Mouse (Mus musculus): ENCODE measurements around the gene Draxin.
"Not testable (repeated sequence)": the region's sequence is repeated elsewhere in the genome, so short reads cannot be mapped to it uniquely, and the experiment has no call there.

The Draxin gene

DNA sequence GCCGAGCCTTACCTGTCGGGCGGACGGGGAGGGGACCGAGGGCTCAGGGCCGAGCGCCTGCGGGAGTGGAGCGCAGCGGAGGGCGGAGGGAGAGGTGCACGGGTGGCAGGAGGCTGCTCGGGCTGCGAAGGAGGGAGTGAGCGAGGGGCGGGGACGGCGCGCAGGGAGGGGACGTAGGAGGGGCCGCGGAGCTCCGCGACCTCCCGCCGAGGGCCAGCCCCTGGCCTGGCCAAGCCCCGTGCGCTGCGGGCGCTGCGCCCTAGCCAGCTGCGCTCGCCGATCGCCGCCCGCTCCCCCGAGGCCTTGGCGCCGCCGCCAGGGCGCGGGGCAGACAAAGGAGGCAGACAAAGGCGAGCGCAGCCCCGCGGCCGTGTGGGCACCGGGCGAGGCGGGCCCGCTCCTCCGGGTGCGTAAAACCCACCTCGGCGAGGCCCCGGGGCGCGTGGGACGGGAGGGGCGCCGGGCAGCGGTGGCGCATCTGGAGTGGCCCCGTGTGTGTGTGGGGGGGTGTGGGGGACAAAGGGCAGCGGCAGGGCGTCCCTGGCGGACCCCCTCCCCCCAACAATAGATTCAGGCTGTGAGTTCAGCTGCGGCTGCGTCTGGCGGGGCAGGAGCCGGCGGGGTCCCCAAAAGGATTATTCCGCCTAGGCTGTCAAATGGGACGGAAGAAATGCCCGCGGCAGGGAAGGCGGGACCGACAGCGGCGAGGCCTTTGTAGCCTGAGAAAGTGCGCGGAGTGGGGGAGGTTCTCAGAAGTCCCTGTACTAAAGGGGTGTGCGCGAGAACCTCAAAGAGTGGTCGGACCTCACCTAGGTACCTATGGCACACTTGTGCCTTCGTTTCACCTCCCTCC lies at the start of gene Draxin:
Draxin (minus strand) TSS at position 138 of the 853 bp plus-strand sequence.
- DNase-seq (ENCODE audit: low spot score in 2 of 2): no peak

DNA sequence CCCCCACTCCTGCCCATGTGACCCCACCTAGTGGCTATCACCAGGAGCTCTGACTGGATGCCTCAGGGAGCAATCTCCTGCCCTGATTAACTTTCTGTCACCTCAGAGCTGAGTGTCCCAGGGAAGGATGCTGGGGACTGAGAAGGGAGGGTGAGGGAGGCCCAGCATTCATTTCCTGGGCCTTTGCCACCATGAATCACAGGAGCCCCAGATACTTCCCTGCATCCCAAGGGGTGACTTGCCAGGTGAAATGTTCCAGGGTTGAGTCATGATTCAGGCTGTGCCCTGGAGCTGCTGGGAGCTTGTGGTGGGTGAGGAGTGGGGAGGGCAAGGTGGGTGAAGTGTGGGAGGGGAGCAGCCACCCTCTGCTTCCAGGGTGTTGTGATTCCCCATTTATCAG lies 47.2 kb upstream of the Draxin start:
- DNase-seq (ENCODE audit: low spot score in 2 of 2): no peak

DNA sequence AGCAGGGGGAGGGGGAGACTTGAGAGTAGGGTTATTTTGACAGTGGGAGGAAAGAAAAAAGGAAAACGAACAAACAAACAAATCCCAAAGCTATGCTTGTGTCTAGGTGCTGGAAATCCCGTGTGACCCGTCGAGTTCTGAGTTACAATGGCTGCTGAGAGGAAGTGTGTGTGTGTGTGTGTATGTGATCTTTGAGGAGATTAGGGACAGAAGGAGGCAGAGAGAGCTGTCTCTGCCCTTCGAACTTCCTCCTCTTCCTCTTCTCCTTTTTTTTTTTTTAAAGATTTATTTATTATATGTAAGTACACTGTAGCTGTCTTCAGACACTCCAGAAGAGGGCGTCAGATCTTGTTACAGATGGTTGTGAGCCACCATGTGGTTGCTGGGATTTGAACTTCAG lies 46.1 kb upstream of the Draxin start:
- DNase-seq (ENCODE audit: low spot score in 2 of 2): not testable (repeated sequence)

DNA sequence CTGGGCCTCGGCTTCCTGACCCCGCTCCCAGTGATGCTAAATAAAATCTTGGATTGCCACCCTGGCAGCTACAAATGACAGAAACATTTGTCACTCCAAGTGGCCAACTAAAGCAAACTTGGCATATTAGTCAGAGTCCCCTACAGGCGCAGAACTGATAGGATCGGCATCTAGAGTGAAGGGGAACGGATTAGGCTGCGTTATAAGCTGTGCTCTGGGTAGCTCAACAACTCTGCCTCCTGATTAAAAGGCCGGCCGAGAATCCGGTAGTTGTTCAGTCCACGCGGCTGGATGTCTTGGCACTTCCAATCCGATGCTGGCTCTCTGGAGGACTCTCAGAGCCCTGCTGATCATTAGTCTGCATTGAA lies 44.0 kb upstream of the Draxin start:
- no peak for DNase-seq (ENCODE audit: low spot score in 2 of 2)

DNA sequence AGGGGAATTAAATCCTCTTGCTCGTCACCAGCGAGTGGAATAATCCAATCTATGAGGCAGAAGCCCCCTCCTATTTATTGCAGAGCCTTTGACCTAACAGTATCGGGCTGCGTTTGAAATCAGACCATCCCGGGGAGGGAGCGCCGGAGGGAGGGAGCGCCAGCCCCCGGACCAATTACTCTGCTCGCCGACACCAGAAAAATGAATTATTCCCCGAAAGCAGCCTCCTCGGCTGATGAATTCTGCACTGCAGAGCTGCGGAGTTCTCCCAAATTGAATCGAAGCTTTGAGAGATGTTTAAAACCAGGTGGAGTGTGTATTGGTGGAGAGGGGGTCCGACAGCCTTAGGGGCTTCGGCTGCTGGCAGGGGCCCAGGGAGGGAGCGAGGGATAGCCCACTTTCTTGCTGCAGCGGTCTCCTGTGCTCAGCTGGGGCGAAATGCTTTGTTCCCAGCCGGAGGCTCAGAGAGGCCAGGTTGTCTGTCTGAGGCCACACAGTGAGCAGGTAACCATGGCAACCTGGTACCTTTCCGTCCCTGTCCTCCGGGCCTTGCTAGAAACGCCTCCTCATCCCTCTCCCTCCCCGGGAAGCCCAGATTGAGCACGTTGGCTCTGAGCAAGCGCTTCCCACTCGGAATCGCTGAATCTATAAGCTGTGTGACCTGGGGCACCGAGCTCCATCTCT lies 43.5 kb upstream of the Draxin start:
- no peak for DNase-seq (ENCODE audit: low spot score in 2 of 2)

DNA sequence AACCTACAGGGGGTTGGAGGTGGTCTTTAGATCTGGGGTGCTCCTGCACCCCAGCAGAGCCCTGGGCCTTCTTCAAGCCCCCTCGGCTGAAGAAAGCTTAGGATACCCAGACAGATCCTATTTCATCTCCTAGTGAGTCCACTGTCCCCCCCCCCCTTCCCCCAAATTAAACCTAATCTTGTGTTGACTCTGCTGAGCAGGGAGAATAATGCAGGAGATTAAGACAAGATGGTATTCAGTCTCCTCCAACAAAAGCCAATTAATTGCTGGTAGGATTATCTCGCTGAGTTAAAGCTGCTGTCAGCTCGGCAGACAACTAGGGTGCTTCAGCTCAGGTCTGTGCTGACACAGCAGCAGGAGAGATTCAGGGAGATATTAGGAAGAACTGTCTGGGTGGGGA lies 40.8 kb upstream of the Draxin start:
- no peak for DNase-seq (ENCODE audit: low spot score in 2 of 2)

DNA sequence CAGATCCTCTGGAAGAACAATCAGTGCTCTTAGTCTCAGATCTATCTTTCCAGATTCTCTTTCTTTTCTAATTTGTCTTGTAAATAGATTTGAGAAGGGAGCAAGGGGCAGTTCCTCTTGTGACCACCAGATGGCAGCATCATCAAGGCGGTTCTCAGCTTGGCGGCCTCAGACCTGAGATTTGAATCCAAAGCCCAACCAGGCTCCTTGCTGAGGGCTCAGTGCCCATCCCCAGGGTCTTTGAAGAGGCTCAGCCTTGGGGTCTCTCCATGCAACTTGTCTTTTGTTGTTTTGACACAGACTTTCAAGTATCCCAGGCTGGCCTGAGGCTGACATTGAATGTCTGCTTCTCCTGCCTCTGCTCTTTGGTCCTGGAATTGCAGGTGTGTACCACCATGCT lies 40.3 kb upstream of the Draxin start:
- peak in 1 of 2 experiments; percentile 42 for DNase-seq (ENCODE audit: low spot score in 2 of 2)

DNA sequence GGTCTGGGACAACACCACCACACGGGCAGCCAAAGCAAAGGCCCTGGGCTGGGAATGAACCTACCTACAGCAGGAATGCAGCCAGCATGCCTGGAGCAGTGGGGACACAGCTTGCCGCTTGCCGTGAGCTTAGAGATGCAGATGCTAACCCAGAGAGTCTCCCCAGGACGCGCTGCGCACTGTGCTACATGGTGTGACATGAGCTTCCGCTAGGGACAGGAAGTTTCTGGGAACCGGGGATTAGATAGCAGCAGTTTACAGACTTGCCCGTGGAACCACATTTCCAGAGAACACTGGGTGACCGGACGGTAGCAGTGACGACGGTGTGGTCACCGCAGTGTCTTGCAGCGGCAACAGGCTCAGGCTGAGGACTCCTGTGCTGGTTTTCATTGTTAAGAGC lies 39.1 kb upstream of the Draxin start:
- DNase-seq (ENCODE audit: low spot score in 2 of 2): no peak

DNA sequence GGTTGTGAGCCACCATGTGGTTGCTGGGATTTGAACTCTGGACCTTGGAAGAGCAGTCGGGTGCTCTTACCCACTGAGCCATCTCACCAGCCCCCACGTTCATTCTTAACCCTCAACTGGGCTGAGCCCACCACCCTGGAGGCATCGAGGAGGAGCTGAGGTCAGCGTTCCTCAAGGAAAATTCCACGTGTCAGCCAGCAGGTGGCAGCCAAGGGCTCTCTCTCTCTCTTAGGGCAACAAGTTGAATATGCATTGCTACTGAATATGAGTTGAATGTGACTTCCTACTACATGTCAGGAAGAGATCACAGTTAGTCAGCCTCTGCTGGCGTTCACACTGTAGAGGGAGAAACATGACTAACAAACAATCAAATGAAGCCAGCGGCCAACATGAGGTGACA lies 37.8 kb upstream of the Draxin start:
- DNase-seq (ENCODE audit: low spot score in 2 of 2): peak; percentile 30 to 54

DNA sequence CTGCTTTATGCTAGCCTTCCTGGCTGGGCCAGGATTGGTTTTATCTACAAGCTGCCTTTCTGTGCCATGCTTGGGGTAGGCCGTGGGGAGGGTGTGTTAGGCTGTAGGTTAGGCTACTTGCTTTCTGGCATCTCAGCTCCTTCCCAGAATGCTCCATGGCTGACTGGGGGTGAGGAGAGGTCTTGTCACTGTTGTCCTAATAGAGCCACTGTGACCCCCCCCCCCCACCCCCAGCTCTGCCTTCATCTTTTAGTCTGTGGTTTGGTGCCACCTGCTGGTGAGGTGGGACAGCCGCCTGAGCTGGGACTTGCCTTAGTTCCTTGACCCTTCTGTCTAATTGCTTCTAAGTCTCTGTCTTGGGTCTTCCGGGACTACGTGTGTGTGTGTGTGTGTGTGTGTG lies 36.5 kb upstream of the Draxin start:
- peak; percentile 37 to 61 for DNase-seq (ENCODE audit: low spot score in 2 of 2)

DNA sequence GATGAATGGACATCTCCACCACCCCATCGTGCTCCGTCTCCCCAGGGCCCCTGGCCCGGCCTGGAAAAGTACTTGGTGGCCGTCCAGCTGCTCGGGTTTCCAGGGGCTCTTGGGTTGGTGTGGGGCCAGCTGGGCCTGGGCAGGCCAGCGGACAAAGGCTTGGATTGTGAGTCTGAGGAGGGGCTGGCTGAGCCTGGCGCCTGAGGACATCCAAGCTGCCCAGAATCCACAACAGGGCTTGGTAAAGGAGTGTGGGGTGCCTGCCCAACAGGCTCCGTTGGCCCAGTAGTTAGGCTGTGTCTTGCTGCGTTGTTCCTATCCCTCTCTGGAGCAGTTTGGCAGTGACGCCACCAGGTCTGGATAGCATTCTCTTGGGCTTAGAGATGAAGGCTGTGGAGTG lies 35.9 kb upstream of the Draxin start:
- DNase-seq (ENCODE audit: low spot score in 2 of 2): no peak

DNA sequence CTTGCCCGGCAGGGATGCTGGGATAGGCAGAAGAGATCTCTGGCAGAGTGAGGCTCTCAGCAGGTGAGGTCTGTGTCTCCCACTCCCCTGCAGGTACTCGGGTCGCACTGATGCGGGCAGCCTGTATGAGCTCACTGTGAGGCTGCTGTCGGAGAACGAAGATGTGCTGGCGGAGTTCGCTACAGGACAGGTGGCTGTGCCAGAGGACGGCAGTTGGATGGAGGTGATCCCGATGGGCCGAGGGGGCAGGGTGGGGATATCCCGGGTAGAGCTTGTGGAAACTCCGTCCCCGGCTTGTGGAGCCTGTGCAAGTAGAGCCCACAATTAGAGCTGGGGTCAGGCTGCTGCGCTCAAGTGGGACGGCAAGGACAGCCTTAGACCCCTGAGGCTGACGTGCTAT lies 35.1 kb upstream of the Draxin start:
- DNase-seq (ENCODE audit: low spot score in 2 of 2): no peak

DNA sequence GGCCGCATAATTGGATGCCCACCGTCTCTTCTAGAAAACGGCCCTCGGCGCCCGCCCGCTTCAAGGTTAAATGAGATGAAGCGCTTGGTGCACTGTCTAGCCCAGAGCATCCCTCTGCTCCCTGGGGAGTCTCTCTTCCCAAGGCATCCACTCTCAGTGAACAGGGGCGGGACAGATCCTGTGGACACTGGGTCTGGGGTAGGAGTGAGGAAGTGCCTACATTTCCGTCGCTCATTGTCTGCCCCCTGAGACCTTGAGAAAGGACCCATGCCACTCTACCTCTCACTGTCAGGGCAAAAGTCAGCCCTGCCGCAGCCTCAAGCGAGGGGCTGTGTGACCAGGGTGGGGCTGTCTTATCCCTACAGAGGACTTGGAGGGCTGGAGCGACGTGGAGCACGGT lies 34.0 kb upstream of the Draxin start:
- DNase-seq (ENCODE audit: low spot score in 2 of 2): no peak

DNA sequence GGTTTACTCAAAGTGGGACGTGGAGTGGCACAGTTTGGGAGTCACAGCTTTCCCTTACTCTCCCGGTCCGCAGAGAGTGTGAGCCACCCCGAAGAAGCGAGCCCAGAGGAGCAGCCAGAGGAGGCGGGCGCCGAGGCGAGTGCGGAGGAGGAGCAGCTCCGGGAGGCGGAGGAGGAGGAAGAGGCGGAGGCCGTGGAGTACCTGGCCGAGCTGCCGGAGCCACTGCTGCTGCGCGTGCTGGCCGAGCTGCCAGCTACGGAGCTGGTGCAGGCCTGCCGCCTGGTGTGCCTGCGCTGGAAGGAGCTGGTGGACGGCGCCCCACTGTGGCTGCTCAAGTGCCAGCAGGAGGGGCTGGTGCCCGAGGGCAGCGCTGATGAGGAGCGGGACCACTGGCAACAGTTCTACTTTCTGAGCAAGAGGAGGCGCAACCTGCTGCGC lies 33.5 kb upstream of the Draxin start:
- peak; percentile 26 to 58 for DNase-seq (ENCODE audit: low spot score in 2 of 2)

DNA sequence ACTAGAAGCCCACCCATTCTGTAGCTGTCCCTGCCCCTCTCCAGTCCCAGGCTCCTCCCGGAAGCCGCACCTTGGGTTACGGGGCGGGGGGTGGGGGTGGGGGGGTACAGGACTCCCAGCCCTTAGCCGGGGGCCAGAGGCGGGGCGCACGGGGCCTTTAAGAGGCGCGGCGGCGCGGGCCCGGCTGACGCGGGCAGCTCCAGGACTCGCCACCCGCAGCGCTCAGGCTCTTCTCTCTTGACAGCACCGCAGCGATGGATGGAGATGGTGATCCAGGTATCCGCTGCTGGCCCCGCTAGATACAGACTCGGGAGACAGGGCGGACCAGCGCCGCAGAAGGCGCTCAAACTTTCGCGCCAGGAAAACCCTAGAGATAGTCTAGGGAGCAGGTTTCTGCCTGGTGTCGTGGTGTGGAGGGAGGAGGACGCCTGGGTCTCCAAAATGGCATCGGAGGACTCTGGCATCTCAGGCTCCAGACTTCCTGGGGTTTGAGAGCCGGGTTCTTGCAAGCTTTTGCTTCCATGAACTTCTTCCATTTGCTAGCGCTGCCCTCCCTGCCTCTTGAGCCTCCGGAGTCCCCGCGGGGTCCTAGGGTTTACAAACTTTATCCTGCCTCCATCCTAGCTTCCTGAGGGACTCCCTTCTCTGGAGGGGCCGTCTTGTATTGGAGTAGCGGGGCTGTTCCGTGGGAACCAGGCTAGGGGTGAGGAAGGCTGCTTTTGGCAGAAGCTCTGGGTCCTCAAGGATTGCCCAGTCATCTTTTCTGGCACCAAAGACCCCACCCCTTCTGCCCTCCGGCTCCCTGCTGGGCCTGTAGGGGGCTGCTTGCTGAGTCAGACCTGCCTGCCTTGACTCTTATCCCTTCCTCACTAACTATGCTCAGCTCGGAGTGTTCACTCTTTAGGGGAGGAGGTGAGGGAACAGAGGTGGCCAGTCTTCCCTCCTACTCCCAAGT lies 30.2 kb upstream of the Draxin start, which contains the start of the genes Fbxo44 and Fbxo2:
Fbxo44 (minus strand) TSS at position 47 of the 955 bp plus-strand sequence.
Fbxo2 (plus strand) TSS at position 186 of the 955 bp plus-strand sequence.
- no peak for DNase-seq (ENCODE audit: low spot score in 2 of 2)

DNA sequence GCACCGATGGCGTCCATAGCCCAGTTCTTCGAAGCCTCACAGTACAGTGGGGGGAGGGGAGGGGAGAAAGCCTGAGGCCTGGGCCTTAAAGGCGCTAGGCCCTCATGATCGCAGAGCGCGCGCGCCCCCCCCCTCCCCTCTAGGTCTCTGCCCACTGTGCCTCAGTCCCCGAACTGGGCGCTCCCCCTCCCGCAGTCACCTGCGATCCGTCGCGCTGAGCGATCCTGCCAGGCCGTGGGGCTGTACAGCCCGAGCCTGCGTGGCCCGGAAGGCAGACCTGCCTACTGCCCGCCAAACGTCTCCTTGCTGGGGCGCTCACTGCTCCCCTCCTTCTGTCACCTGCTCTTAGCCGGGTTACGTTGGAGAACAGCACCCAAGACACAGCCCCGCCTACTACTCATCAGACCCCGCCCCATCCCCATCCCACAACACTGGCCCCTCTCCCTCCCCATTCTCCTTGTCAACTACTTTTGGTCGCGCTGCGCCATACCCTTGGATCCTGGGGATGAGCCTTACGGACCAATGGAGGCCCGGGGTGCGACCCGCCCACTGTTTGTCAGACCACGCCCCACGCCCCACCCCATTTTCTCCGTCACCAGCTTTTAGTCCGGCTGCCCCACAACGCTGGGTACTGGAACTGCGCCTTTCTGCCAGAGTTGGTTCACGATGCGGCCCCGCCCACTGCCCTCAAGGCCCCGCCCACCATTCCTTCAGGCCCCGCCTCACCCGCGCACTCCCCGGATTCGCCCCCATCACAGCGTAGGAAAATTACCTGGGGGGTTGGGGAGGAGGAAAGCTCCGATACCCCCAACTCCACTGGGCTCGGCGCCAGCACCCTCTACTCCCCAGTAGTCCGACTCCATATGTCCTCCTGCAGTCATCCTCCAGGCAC lies 29.3 kb upstream of the Draxin start:
- peak; percentile 71 to 82 for DNase-seq (ENCODE audit: low spot score in 2 of 2)

DNA sequence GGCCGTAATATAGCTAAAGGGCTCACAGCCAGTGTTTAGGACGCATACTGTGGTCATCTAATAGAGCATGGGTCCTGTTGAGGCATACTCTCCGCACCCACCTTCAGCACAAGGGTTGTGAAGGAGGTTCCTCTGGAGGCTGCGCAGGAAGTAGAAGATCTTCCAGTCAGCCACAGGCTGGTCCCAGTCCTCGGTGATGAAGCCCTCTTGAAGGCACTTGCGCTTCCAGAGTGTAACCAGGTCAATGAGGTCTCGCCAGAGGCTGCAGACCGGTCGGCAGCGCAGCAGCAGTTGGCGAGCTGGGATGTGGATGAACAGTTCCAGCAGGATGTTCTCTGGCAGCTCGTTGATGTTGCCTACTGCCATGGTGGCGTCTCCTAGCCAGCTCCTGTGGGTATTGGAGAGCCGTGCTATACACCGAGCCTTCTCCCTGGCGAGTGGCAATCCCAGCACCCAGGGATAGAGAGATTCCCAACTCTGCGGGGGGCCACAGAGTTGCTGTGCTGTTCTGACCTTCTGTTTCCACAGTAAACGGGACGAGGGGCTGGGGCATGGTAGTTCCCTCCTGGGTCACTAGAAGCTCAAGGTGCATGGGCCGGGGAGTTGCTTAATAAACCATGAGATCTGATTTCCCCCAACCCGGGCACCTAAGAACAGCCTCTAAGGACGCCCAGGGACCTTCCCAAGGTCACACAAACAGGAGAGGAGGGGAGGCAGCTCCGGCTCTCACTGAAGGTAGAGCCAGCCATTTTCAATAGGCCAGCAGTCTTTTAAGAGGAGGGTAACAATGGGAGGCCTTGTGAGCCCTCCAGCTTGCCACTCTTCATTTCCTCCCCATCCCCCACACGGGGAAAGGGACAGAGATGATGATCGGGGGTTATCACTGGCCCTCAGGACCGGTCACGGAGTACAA lies 28.2 kb upstream of the Draxin start:
- no peak for DNase-seq (ENCODE audit: low spot score in 2 of 2)

DNA sequence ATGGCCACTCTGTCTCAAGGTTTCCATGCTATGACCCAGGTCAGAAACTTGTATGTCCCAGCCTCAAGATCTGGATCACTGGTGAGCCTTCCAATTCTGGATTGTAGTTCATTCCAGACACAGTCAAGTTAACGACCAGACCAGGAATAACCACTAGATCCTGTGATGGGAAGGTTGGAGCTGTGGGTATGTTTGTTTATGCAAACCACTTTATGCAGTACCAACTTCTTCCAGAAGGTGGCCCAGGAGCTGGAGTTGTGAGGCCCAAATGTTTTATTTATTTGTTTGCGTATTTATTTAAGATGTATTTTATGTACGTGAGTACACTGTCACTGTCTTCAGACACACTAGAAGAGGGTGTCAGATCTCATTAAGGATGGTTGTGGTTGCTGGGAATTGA lies 24.5 kb upstream of the Draxin start:
- DNase-seq (ENCODE audit: low spot score in 2 of 2): no peak

DNA sequence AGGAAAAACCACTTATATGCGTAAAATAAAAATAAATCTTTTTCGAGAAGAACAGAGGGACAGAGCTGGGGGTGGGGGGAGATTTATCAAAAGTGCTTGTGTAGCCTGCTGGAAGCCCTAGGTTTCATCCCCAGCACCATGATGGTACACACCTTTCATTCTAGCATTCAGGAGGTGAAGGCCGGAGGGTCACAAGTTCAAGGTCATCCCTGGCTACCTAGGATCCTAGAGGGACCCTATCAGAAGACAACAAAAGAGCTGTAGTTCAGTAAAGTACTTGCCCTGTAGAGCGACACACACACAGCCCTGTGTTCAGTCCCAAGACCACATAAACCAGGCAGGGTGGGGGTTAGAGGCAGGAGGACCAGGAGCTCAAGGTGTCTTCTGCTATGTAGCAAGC lies 23.5 kb upstream of the Draxin start:
- no peak for DNase-seq (ENCODE audit: low spot score in 2 of 2)

DNA sequence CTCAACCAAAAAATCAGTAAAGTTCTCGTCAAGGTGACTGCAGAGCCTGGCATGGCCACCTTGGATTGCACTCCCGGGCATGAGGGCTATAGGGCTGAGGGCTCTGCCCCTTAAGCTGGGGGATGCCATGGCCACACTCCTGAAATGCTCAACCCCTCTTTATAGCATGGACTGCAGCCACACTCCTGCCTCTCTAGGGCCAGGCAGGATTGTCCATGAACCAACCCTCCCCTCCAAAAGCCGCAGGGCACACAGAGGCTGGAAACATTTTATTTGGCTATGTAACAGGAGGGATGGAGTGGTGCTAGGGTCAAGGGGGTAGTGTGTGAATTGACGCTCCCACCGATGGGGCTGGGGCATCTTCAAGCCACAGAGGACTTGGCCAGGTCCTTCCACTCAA lies 22.0 kb upstream of the Draxin start:
- no peak for DNase-seq (ENCODE audit: low spot score in 2 of 2)

All from spleen, postnatal 14 days (tissue).